Mouse (Mus musculus): ENCODE measurements around the gene Get4. TPM values are rescaled to one million over a fixed set of nuclear protein-coding genes. Genes with fewer than 3 reads are reported as not detected.

The Get4 gene
- polyA plus RNA-seq, 1 experiment from 2014 or later: 159 TPM

DNA sequence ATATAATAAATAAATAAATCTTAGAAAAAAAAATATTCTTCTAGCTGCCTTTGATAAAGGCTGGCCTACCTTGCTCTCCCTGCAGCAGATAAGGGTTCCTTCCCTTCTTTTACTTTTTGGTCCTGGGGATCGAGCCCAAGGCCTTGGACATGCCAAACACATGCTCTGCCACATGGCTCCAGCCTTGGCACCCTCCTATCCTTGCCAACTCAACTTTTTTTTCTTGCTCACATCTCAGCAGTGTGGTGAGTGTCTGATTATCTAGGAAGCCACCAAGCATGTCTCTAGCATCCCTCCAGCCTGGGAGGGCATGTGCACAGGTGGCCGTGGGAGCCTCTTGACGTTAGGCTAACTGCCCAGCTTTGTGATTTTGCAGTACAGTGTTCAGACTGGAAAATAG, 23.8 kb upstream of the Get4 start:
- H3K4me1 ChIP-seq (ENCODE audit: control insufficient read depth, insufficient read depth, low read length): no peaks in the 10 kb centered on the region
- peaks cover 23% of the 10 kb centered on the region for H3K36me3 ChIP-seq (ENCODE audit: control insufficient read depth, insufficient read depth, low read length)
- WGBS: 97% methylated on average over 3 of the region's 3 CpGs
- no peak overlapping the region for H3K4me2 ChIP-seq (ENCODE audit: low read depth, severe bottlenecking)
- H3K4me3 ChIP-seq (ENCODE audit: low read depth, low read length): no peak overlapping the region
- H3K9ac ChIP-seq (ENCODE audit: low read length): no peak overlapping the region
- no peak for ATAC-seq (ENCODE audit: insufficient number of reproducible peaks, low FRiP score, low TSS enrichment, low read depth)
- no peaks in the 10 kb centered on the region for H3K9me3 ChIP-seq (ENCODE audit: control insufficient read depth, low read length)
- no peak overlapping the region for H3K27ac ChIP-seq (replicated peaks; ENCODE audit: low read depth, low read length)
- DNase-seq (ENCODE audit: low spot score): no peak
- no peaks in the 10 kb centered on the region for H3K27me3 ChIP-seq (ENCODE audit: control insufficient read depth, insufficient read depth, low read length)

DNA sequence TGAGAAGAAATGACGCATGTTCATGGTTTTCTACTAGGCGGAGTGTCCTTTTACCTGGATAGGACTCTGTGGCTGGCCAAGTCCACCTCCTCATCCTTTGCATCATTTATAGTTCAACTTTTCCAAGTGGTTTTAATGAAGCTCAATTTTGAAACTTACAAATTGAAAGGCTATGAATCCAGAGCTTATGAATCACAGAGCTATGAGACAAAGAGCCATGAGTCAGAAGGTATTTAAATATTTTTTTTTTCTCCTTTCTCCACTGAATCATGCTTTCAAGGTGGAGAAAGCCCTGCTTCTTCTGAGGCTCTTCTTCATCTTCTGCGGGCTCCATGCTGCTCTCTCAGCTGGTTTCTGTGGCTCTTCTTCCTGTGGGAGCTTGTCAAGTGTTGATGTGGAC, 22.4 kb upstream of the Get4 start:
- no peaks in the 10 kb centered on the region for H3K9me3 ChIP-seq (ENCODE audit: control insufficient read depth, low read length)
- no peak overlapping the region for H3K4me3 ChIP-seq (ENCODE audit: low read depth, low read length)
- no peak for ATAC-seq (ENCODE audit: insufficient number of reproducible peaks, low FRiP score, low TSS enrichment, low read depth)
- no peak overlapping the region for H3K4me2 ChIP-seq (ENCODE audit: low read depth, severe bottlenecking)
- WGBS: 94% methylated on average over 3 of the region's 3 CpGs
- no peak overlapping the region for H3K9ac ChIP-seq (ENCODE audit: low read length)
- H3K4me1 ChIP-seq (ENCODE audit: control insufficient read depth, insufficient read depth, low read length): no peaks in the 10 kb centered on the region
- H3K36me3 ChIP-seq (ENCODE audit: control insufficient read depth, insufficient read depth, low read length): peaks cover 20% of the 10 kb centered on the region
- DNase-seq (ENCODE audit: low spot score): no peak
- no peaks in the 10 kb centered on the region for H3K27me3 ChIP-seq (ENCODE audit: control insufficient read depth, insufficient read depth, low read length)
- no peak overlapping the region for H3K27ac ChIP-seq (replicated peaks; ENCODE audit: low read depth, low read length)

DNA sequence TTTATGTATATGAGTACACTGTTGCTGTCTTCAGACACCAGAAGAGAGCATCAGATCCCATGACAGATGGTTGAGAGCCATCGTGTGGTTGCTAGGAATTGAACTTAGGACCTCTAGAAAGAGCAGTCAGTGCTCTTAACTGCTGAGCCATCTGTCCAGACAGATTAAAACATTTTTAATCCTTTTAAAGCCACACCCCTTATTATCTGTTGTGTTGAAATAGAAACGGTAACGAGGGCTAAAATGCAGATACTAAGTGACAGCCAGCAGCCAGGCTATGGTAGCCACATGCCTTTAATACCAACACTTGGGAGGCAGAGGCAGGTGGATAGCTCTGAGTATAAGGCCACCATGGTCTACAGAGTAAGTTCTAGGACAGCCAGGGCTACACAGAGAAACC, 20.0 kb upstream of the Get4 start:
- DNase-seq (ENCODE audit: low spot score): no peak
- 92% methylated on average over 3 of the region's 3 CpGs for WGBS
- Histone ChIP-seq H3K36me3 (ENCODE audit: control insufficient read depth, insufficient read depth, low read length) (peaks cover 20% of the 10 kb centered on the region), H3K4me2 (ENCODE audit: low read depth, severe bottlenecking) (no peak overlapping the region), H3K9me3 (ENCODE audit: control insufficient read depth, low read length) (no peaks in the 10 kb centered on the region), H3K9ac (ENCODE audit: low read length) (no peak overlapping the region), H3K27ac (replicated peaks; ENCODE audit: low read depth, low read length) (no peak overlapping the region), H3K4me1 (ENCODE audit: control insufficient read depth, insufficient read depth, low read length) (no peaks in the 10 kb centered on the region), H3K27me3 (ENCODE audit: control insufficient read depth, insufficient read depth, low read length) (no peaks in the 10 kb centered on the region), H3K4me3 (ENCODE audit: low read depth, low read length) (no peak overlapping the region)
- no peak for ATAC-seq (ENCODE audit: insufficient number of reproducible peaks, low FRiP score, low TSS enrichment, low read depth)

DNA sequence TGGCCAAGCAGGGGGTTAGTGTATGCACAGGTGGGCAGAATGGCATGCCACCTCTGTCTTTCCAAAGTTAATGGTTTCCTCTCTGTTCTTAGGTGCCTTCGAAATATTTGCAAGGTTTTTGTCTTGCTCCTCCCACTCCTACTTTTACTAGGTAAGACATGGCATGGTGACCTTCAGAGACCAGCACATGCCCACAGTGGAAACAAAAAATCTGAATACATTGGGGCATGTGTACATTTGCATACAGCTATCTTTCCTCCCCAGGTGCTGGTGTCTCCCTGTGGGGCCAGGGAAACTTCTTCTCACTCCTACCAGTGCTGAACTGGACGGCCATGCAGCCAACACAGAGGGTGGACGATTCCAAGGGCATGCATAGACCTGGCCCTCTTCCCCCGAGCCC, 17.7 kb upstream of the Get4 start:
- DNase-seq (ENCODE audit: low spot score) (no peak), ATAC-seq (ENCODE audit: insufficient number of reproducible peaks, low FRiP score, low TSS enrichment, low read depth) (no peak)
- Histone ChIP-seq H3K4me2 (ENCODE audit: low read depth, severe bottlenecking) (no peak overlapping the region), H3K9me3 (ENCODE audit: control insufficient read depth, low read length) (no peaks in the 10 kb centered on the region), H3K9ac (ENCODE audit: low read length) (no peak overlapping the region), H3K4me1 (ENCODE audit: control insufficient read depth, insufficient read depth, low read length) (no peaks in the 10 kb centered on the region), H3K4me3 (ENCODE audit: low read depth, low read length) (no peak overlapping the region), H3K27ac (replicated peaks; ENCODE audit: low read depth, low read length) (no peak overlapping the region), H3K27me3 (ENCODE audit: control insufficient read depth, insufficient read depth, low read length) (no peaks in the 10 kb centered on the region), H3K36me3 (ENCODE audit: control insufficient read depth, insufficient read depth, low read length) (peaks cover 23% of the 10 kb centered on the region)
- 88% methylated on average over 4 of the region's 4 CpGs for WGBS

DNA sequence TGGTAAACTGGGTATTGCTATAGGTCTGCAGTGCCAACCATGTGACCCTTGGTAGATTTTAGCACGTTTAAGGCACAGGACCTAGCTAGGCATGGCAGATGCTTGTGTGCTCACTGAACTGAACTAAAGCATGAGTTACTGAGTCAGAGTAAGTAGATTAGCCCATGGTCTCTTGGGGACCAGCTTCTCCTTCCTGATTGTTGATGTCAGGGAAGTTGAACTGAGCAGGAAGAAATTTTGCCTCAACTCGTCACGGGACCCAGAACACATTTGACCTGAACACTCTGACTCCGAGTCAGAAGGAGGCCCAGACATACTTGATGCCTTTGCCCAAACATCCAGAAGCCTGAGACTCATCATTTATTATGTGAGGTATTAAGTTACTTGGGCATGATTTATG, 14.7 kb upstream of the Get4 start:
- WGBS: 83% methylated on average over 4 of the region's 4 CpGs
- peaks cover 28% of the 10 kb centered on the region for H3K36me3 ChIP-seq (ENCODE audit: control insufficient read depth, insufficient read depth, low read length)
- DNase-seq (ENCODE audit: low spot score): no peak

DNA sequence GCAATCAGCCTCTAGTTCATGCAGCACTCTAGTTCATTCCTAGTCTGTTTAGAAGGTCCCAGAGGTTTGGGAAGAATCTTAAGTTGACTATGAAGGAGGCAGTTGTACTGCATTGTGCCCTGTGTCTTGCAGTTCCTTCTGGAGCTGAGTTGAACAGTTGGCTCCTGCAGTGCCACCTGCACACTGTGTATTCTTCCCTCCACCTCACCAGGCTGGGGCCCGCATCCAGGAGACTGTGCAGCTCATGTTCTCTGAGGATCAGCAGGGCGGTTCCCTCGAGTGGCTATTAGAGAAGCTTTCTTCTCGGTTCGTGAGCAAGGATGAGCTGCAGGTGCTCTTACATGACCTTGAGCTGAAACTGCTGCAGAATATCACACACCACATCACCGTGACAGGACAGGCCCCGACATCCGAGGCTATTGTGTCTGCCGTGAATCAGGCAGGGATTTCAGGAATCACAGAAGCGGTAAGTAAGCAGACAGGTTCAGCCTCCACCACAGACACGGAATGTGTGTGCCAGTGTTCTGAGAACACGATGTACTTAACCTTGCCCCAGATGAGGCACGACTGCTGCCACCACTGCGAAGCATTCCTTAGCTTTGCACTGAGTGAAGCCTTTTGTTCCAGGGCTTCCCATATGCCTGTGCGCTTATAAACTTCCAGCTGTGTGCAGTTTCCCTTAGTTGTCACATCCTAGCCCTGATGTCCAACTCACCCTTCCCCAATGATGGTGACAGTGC, 10.9 kb upstream of the Get4 start:
- H3K27ac ChIP-seq (replicated peaks; ENCODE audit: low read depth, low read length): no peak overlapping the region
- no peaks in the 10 kb centered on the region for H3K9me3 ChIP-seq (ENCODE audit: control insufficient read depth, low read length)
- 92% methylated on average over 15 of the region's 15 CpGs for whole genome bisulfite sequencing
- H3K27me3 ChIP-seq (ENCODE audit: control insufficient read depth, insufficient read depth, low read length): no peaks in the 10 kb centered on the region
- peaks cover 18% of the 10 kb centered on the region for H3K36me3 ChIP-seq (ENCODE audit: control insufficient read depth, insufficient read depth, low read length)
- no peak overlapping the region for H3K9ac ChIP-seq (ENCODE audit: low read length)
- ATAC-seq (ENCODE audit: insufficient number of reproducible peaks, low FRiP score, low TSS enrichment, low read depth) (no peak), DNase-seq (ENCODE audit: low spot score) (no peak)
- no peak overlapping the region for H3K4me2 ChIP-seq (ENCODE audit: low read depth, severe bottlenecking)
- H3K4me3 ChIP-seq (ENCODE audit: low read depth, low read length): no peak overlapping the region
- H3K4me1 ChIP-seq (ENCODE audit: control insufficient read depth, insufficient read depth, low read length): no peaks in the 10 kb centered on the region

More for the DNA sequence above, 14.7 kb upstream of the Get4 start:
- H3K27me3 ChIP-seq (ENCODE audit: control insufficient read depth, insufficient read depth, low read length): no peaks in the 10 kb centered on the region
- H3K27ac ChIP-seq (replicated peaks; ENCODE audit: low read depth, low read length): no peak overlapping the region
- H3K4me1 ChIP-seq (ENCODE audit: control insufficient read depth, insufficient read depth, low read length): no peaks in the 10 kb centered on the region
- H3K4me3 ChIP-seq (ENCODE audit: low read depth, low read length): no peak overlapping the region
- H3K4me2 ChIP-seq (ENCODE audit: low read depth, severe bottlenecking): no peak overlapping the region
- no peak for ATAC-seq (ENCODE audit: insufficient number of reproducible peaks, low FRiP score, low TSS enrichment, low read depth)
- H3K9me3 ChIP-seq (ENCODE audit: control insufficient read depth, low read length): no peaks in the 10 kb centered on the region
- H3K9ac ChIP-seq (ENCODE audit: low read length): no peak overlapping the region

DNA sequence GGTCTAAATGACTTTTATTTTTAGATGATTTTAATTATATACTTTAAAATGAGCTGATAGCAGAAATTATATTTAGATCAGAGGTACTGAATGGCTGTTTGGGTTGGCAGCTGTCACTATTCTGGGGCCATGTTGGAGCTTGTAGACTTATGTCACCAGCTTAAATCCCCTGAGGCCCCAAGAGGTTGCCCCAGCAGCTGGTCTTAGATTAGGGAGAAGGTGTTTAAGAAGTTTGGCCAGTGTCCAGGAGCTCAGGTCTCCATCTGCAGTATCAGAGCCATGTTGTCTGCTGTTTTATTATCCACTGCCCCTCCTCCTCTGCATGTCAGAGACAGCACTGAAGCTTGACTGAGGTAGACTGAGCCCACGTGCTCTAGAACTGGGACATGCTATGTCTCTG, 8.7 kb upstream of the Get4 start:
- Histone ChIP-seq H3K4me3 (ENCODE audit: low read depth, low read length) (no peak overlapping the region), H3K4me2 (ENCODE audit: low read depth, severe bottlenecking) (no peak overlapping the region), H3K9ac (ENCODE audit: low read length) (no peak overlapping the region), H3K4me1 (ENCODE audit: control insufficient read depth, insufficient read depth, low read length) (no peaks in the 10 kb centered on the region), H3K27me3 (ENCODE audit: control insufficient read depth, insufficient read depth, low read length) (no peaks in the 10 kb centered on the region), H3K36me3 (ENCODE audit: control insufficient read depth, insufficient read depth, low read length) (peaks cover 22% of the 10 kb centered on the region), H3K9me3 (ENCODE audit: control insufficient read depth, low read length) (no peaks in the 10 kb centered on the region), H3K27ac (replicated peaks; ENCODE audit: low read depth, low read length) (no peak overlapping the region)
- WGBS: 81% methylated on average over 1 of the region's 1 CpGs
- ATAC-seq (ENCODE audit: insufficient number of reproducible peaks, low FRiP score, low TSS enrichment, low read depth) (no peak), DNase-seq (ENCODE audit: low spot score) (no peak)

DNA sequence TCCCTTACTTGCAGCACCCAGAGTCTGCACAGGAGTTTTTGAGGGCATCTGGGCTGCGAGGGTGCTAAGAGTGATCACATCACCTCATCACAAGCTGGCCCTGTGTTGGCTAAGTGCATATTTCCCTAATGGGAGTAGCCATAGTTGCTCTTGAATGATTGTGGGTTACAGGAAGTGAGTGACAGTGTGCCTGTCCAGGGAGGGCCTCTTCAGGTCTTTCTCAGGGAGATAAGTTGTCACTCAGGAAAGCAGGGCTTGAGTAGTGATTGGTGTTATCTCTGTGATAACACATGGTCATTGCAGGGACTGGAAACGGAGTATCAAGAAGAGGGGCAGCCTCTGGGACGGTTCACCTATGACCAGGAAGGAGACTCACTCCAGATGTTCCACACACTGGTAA, 4.4 kb upstream of the Get4 start:
- ATAC-seq (ENCODE audit: insufficient number of reproducible peaks, low FRiP score, low TSS enrichment, low read depth): no peak
- Histone ChIP-seq H3K9me3 (ENCODE audit: control insufficient read depth, low read length) (no peaks in the 10 kb centered on the region), H3K27ac (replicated peaks; ENCODE audit: low read depth, low read length) (no peak overlapping the region), H3K36me3 (ENCODE audit: control insufficient read depth, insufficient read depth, low read length) (peaks cover 11% of the 10 kb centered on the region; the same call in 1 of the 2 replicates), H3K4me2 (ENCODE audit: low read depth, severe bottlenecking) (no peak overlapping the region), H3K27me3 (ENCODE audit: control insufficient read depth, insufficient read depth, low read length) (no peaks in the 10 kb centered on the region), H3K4me1 (ENCODE audit: control insufficient read depth, insufficient read depth, low read length) (no peaks in the 10 kb centered on the region), H3K9ac (ENCODE audit: low read length) (no peak overlapping the region), H3K4me3 (ENCODE audit: low read depth, low read length) (no peak overlapping the region)
- 88% methylated on average over 3 of the region's 3 CpGs for WGBS
- DNase-seq (ENCODE audit: low spot score): no peak

DNA sequence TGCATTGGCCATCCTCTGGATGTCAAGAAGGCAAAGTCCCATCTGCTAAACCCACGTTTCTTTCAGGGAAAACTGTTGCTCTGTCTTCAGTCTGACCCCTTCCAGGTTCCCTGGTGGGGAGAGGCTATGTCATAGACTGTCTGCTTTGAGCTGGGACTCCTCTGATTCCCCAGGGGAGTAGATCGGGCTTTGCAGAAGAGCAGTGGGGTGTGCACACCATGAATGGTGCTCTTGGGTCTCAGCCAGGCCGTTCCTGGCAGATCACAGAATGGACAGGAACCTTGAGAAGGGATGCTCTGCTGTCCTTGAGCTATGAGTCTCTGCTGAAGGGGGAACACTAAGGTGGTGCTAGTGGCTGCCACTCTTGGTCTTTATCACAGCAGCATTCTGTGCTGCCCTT, 3.3 kb upstream of the Get4 start:
- Histone ChIP-seq H3K4me3 (ENCODE audit: low read depth, low read length) (no peak overlapping the region), H3K36me3 (ENCODE audit: control insufficient read depth, insufficient read depth, low read length) (peaks cover 11% of the 10 kb centered on the region; the same call in 1 of the 2 replicates), H3K9ac (ENCODE audit: low read length) (no peak overlapping the region), H3K9me3 (ENCODE audit: control insufficient read depth, low read length) (no peaks in the 10 kb centered on the region), H3K27me3 (ENCODE audit: control insufficient read depth, insufficient read depth, low read length) (no peaks in the 10 kb centered on the region), H3K4me2 (ENCODE audit: low read depth, severe bottlenecking) (no peak overlapping the region), H3K4me1 (ENCODE audit: control insufficient read depth, insufficient read depth, low read length) (peaks cover 6% of the 10 kb centered on the region), H3K27ac (replicated peaks; ENCODE audit: low read depth, low read length) (no peak overlapping the region)
- DNase-seq (ENCODE audit: low spot score) (no peak), ATAC-seq (ENCODE audit: insufficient number of reproducible peaks, low FRiP score, low TSS enrichment, low read depth) (no peak)
- 78% methylated on average over 3 of the region's 3 CpGs for WGBS
